Mouse (Mus musculus): Measurements from ENCODE around the gene Dda1.
"Not testable (repeated sequence)": the region's sequence is repeated elsewhere in the genome, so short reads cannot be mapped to it uniquely, and the experiment has no call there.

Gene Dda1

DNA sequence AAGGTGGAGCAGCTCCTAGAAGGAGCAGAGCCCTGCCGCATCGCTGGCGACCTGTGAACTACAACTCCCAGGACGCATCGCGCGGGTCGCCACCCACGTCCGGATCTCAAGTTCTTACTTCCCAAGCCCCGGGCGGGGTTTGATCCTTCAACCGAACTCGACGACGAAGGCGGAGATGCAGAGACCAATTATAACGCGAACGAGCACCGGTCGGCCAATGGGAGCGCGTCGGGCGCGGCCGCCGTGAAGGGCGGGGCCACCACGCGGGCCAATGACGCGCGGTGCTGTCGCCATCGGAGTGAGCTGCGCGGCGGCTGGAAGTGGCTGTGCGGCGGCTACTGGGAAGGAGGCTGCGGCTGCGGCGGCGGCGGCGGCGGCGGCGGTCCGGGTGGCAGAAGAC lies at the start of gene Dda1:
Gene Dda1 (plus strand): TSS at position 284 of the 400 bp plus-strand sequence.
- DNase-seq (ENCODE audit: low spot score) = peak; percentile 98

DNA sequence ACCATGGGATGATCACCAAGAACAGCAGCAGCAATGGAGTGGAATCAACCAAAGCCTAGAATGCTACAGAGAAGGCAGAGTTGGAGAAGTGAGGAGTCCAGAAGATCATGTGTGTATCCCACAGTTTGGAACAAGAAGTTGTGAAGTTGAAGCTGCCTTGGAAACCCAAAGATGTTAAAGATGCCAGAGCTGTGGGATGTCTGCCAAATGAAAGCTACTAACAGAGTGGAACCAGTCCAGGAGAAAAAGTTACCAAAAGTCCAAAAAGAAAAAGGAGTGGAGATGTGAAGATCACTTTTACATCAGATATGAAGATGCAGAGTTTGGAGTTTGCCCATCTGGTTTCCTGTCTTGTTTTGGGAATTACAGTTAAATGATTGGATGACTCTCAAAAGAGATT lies 46.9 kb upstream of the Dda1 start:
- peak; percentile 58 for DNase-seq (ENCODE audit: low spot score)

DNA sequence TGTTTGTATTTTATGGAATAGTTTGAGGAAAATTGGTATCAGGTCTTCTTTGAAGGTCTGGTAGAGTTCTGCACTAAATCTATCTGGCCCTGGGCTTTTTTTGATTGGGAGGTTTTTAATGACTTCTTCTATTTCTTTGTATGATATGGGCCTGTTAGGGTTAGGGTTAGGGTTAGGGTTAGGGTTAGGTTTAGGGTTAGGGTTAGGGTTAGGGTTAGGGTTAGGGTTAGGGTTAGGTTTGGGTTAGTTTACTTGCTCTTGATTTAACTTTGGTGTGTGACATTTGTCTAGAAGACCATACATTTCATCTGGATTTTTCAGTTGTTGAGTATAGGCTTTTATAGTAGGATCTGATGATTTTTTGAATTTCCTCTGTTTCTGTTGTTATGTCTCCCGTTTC lies 36.1 kb upstream of the Dda1 start:
- DNase-seq (ENCODE audit: low spot score) = not testable (repeated sequence)

DNA sequence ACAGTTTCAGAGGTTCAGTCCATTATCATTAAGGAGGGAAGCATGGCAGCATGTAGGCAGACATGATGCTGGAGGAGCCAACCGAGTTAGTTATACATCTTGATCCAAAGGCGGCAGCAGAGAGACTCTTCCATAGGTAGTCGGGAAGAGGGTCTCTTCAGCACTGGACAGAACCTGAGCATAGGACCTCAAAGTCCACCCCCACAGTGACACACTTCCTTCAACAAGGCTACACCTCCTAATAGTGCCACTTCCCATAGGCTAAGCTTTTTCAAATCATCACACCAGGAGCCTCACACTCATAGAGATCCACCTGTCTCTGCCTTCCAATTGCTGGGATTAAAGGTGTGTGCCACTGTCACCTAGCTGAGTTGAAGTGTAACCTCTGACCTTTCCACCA lies 32.0 kb upstream of the Dda1 start:
- DNase-seq (ENCODE audit: low spot score) = no peak

DNA sequence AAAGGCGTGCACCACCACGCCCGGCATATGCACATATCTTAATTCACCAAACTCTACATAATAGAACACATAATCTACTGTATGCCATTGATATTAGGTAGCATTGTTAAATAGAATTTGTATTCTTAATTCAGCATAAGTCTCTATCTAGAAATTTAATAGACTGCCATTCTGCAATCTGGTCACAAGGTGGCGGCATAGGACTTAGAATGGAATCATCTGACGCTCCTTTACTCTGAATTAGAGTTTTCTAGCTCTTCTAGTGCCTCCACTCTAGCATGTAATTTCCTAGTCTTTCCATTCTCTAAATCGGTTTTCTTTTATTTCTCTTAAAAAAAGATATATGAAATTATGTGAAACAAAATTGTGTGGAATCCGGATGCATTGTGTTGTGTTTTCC lies 27.6 kb upstream of the Dda1 start:
- peak; percentile 81 for DNase-seq (ENCODE audit: low spot score)

DNA sequence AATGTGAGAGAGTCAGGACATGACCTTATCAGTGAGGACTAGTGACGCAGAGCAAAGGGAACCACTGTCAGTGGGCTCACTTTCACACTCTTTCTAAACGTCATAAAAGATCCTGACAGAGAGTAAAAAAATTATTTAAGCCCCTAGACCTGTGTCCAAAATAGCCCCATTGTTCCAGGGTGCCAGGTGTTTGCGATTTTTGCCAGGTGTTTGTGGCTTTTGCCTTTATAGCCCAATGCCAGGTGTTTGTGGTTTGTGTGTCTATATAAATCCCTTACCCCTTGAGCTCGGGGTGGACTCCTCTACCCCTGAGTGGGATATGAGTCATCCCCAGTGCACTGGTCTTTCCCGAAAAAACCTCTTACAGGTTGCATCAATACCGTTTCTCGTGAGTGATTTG lies 23.9 kb upstream of the Dda1 start:
- DNase-seq (ENCODE audit: low spot score) = no peak

DNA sequence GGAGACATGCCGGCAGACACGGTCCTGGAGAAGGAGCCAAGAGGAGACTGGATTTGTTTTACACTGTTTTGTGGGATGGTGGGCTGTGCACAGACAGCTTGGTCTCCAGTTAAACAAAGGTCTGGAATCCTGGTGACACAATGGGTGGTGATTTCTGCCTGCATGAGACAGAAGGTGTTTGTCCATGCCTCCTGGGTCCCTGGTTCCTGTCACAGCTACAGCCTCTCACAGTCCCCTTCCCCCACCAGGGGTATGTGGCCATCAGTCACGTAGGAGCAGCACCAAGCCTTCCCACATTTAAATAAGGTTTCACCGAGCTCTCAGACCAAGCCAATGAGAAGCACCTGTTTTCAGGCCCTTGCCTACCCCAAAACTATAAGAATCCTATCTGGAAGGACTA lies 17.7 kb upstream of the Dda1 start:
- DNase-seq (ENCODE audit: low spot score) = no peak

DNA sequence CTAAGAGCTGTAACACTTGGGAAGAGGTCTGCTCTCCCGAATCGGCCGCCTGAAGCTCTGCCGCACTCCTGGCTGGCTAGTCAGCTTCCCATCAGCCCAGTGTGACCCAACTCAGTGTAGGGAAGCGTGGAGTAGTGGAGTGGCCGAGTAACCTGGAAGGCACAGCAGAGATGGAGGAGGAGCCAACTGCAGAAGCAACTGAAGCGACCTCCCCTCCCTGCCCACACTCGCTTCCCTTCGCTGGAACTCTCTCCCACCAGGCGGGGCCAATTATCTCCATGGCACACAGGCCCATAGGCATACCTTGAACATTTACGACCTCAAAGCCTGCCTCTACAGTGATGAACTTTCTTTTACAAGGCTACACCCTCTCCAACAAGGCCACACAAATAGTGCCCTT lies 17.2 kb upstream of the Dda1 start:
- DNase-seq (ENCODE audit: low spot score) = no peak

DNA sequence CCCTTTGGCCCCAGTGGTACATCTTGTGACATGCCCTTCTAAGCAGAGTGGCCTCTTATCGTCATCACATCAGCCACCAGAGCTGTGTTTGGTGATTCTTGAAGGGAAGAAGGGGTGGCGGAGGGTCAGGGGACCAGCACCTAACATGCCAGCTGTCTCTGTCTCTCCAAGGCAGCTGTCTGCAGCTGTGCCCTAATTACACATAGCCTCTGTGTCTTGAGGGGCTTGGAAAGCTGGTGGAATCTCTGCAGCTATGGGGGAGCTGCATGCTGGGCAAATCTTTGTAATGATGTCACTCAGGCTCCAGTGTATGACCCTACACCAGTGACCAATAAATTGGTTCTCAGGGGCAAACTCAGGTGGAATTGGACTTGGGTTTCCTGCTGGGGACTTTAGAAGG lies 16.3 kb upstream of the Dda1 start:
- no peak for DNase-seq (ENCODE audit: low spot score)

DNA sequence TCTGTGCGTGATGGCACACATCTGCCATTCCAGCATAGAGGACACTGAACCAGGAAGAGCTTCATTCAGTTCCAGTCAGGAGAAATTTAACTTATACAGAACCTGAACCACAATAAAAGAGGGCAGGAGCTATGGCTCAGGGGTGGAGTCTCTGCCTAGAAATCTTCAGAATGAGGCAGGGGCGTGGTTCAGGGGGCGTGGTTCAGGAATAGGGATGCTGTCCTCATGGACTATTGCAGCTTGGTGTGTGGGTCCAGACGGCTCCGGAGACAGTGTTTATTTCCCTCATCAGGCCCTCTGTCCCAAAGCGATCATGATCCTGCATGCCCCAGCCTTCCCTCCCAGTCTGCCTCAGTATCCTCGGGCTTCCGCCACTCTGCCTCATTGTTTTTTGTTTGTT lies 14.3 kb upstream of the Dda1 start:
- DNase-seq (ENCODE audit: low spot score) = no peak

DNA sequence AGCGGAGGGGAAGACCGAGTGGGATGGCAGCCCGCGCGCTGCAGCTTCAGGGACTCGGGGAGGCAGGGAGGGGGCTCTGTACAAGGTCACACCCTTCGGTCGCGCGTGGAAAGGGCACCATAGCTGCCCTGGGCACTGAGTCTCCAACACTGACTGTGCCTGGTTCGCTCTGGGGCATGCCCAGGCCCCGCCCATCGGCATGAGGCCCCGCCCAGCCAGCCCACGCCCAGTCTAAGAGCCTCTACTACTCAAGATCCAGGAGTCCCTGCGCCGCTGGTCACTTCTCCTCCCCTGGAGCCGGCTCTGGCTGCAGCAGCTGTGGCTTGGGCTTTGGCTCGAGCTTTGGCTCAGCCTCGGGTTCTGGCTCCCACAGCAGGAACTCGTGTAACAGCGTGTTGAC lies 12.1 kb upstream of the Dda1 start:
- no peak for DNase-seq (ENCODE audit: low spot score)

DNA sequence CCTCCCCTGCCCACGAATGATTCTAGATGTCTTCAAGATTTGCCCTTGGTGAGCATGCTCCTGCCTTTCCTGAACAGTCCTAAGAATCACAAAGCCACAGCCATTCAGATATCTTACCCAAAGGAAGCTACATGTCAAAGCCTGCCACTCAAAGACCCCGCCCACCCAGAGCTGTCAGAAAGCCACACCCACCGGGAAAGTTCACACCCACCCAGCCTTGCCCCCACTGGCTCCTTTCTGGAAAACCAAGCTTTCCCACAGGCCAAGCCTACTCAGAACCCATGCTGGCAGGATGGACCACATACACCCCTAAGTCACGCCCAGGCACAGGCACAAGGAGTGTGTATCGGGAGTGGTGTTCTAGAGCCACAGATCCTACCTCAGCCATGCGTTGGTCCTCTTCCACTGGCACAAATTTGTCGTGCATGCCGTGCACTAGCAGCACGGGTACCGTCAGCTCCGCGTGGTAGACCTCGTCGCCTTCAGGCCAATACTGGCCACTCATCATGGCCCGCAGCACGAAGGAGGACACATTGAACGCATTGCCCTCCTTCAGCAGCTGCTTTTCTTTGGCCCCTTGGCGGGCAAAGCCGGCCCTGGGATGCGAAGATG lies 11.2 kb upstream of the Dda1 start:
- no peak for DNase-seq (ENCODE audit: low spot score)

DNA sequence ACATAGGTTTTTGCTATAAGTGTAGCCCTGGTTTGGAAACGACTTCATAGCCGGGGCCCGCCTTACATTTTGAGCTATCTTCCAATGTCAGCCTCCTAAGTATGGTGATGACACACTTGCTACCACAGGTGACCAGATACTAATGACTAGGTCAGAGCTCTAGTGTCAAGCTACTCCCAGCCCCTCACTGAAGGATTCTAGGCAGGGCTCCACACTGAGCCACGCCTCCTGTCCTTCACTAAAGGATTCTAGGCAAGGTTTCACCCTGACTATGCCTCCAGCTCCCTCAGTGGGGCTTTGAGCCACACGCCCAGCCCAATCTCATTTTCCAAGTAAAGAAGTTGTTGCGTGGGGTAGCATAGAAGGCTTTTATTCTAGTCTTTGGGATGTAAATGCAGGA lies 8.3 kb upstream of the Dda1 start:
- no peak for DNase-seq (ENCODE audit: low spot score)

DNA sequence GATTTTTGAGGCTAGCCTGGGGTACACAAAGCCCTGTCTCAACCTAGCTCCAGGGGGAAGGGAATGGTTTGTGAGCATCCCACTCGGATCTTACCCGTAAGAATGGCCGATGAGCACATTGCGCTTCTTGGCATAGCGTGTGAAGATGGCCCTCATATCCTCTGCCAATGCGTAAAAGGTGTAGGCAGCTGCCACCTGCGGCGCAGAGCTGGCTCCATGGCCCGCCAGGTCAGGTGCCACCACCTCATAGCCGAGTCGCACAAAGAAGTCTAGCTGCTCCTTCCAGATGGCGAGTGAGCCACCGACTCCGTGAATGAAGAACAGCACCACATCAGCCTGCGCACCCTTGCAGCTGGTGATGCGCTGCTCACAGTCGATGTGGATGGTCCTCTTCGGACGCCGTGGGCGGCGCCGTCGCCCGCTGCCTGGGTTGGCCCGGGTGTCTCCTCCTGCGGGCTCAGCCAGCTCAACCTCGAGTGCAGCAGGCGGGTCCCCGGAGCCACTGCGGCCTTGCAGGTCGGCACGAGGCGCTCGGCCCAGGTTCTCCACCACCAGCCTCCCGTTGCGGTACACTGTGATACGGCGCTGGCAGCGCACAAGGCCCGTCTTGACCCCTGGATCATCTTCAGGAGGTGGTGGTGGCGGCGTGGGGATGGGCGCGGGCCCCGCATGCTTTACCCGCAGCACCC lies 7.7 kb upstream of the Dda1 start:
- DNase-seq (ENCODE audit: low spot score) = no peak

DNA sequence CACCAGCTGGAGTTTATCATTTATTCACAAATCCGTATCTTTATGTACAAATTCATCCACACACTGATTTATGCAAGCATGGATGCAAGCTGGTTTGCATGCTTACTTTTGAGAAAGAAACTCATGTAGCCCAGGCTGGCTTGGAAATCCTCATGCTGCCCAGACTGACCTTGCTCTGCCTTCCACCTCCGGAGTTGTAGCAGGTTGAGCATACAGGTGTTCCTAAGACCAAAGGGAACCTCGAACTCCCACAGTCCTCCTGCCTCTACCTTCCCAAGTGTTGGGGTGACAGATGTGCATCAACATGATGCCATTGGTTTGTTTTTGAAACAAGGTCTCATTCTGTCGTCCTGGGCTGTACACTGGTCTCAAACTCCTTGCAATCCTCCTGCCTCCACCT lies 6.8 kb upstream of the Dda1 start:
- DNase-seq (ENCODE audit: low spot score) = no peak

DNA sequence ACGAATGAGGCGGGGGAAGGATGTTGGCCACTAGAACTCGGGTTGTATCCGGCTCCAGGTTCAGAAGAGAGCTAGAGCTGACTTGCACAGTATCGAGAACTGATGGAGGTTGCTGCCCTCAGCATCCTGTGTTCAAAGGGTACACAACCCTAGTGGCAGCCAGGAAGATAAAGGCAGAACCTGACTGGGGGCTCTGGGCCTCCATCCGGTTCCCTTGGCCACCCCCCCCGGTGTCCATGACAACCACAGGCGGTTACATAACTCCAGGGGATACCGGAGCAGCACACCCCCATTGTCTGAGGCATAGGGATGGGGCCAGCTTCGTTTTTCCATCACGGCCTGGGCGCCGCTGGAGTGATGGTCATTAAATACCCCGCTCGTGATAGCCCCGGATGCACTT lies 6.2 kb upstream of the Dda1 start:
- no peak for DNase-seq (ENCODE audit: low spot score)

DNA sequence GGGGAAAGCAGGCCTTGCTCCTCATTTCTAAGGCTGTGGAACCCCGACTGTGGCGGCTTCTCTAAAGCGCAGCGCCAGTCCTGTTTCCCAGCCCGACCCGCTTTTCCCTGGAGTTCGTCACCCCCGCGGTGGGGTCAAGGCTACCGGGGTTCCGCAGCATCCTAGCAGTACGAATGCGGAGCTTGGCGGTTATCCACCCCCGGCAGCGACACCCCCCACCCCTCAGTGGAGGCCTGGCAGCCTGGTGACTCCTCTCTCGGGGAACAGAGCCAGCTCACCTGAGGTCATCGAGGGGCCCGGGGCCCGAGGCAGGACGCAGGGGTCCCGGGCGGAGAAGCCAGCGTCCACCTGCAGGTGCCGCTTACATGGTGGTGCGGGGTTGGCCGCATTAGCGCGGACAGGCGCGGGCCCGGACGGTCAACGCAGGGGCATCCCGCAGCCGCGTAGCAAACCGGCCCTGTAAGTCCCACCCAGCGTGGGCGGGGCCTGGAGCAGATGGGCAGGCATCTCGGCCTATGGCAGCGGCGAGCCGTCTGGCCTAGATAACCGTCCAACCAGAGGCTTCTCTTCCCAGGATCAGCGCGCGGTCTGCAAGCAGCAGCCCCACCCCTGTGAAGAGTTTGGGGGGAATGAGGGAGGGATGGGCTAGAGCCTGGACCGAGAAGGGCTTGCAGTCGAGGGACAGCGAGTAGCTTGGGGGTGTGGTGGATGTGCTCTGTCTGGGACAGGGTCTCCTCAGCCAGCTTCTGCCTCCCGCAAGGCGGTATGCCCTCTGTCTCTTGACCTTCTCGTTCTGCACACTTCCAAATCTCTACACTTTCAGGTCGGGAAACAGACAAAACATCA lies 5.6 kb upstream of the Dda1 start, which contains the start of gene Abhd8:
Gene Abhd8 (minus strand): TSS at position 468 of the 846 bp plus-strand sequence.
- peak; percentile 92 for DNase-seq (ENCODE audit: low spot score)

DNA sequence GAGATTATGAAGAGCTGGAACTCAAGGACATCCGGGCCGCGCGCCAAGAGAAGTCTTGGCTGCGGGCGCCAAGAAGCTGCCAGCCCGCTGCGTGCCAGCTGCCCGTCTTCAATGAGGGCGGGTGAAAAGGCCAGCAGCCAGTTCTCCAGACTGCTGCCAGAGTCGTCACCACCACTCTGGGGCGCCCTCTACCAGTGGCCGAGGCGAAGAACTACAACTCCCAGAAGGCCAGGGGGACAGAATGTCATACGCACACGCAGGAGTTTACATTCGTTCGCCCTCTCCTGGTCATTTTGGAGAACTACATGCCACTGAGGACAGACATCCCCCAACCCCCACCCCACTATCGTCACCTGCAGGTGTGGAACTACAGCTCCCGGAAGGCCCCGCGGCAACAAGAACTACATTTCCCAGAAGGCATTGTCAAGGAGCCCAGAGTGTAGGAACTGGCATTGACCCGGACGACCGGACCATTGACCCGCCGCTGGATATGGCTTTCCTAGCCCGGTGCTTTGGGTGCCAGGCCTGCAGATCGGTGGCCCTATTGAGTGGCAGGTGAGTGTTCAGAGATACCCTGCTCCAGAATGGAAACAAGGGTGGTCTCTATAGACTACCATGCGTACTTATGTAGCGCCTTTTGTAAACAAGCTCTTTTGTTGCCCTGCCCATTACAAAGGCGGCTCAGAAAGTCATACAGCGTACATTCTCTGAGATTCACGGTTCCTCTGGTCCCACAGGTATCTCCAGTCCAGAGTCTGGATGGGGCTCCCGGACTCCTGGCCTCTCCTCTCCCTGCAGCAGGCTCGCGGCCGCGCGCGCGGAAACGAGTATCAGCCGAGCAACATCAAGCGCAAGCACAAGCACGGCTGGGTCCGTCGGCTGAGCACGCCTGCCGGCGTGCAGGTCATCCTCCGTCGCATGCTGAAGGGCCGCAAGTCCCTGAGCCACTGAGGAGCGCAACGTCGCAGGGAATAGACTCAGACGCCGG lies 4.2 kb upstream of the Dda1 start, which contains the start of gene Mrpl34:
Gene Mrpl34 (plus strand): TSS at position 447 of the 988 bp plus-strand sequence.
- DNase-seq (ENCODE audit: low spot score) = peak; percentile 99

DNA sequence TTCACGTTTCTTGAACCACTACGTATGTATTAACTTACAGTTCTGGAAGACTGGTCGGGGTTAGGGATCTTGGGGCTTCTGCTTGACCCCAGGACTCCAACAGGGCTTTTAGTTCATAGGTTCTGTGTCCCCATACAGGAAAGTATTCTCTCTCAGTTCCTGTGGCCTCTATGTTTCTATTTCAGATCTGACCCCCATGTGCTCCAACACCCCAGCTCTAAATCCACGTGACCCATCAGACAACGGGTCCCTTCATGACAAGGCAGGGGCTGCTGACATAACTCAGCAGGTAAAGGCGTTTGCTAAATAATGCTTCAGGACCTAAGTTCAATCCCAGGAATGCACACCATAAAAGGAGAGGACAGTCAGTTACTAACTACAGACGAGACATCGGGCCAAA lies 3.3 kb upstream of the Dda1 start:
- no peak for DNase-seq (ENCODE audit: low spot score)

DNA sequence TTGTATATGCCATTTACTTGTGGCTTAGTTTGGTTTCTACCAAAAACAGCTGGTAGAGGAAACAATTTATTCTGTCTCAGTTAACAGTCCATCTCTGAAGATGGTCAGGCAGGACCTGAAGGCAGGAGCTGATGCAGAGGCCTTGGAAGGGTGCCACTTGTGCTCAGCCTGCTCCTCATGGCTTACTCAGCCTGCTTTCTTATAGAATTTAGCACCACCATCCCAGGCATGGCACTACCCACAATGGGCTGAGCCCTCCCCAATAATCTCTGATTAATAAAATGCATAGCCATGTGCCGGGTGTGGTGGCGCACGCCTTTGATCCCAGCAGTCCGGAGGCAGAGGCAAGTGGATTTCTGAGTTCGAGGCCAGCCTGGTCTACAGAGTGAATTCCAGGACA lies 2.8 kb upstream of the Dda1 start:
- no peak for DNase-seq (ENCODE audit: low spot score)

DNA sequence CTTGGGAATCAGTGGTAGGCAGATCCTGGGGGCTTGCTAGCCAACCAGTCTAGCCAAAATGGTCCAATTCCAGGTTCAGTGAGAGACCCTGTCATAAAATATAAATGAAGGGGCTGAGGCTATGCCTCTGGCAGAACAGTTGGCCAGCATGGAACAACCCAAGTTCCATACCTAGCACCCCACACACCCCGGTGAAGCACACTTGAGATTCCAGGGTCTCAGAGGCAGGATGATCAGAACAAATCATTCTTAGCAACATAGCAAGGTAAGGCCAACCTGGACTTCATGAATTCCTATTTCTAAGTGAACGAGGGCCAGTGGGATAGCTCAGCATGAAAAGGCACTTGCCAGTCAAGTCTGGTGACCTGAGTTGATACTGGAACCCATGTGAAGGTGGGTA lies 1.8 kb upstream of the Dda1 start:
- DNase-seq (ENCODE audit: low spot score) = no peak

DNA sequence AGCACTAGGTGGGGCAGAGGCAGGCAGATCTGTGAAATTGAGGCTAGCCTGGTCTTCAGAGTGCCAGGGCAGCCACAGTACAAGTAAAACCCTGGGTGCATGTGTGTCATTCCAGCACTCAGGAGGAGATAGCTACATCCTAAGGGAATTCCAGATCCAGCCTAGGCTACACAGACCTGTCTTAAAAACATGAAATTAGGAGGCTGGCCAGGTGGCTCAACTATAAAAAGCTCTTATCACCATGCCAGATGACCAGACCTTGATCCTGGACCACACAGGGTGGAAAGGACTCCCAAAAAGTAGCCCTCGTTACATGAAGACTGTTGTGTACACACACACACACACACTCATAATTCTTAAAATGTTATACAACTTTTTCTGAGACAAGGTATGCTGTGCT lies 998 bp upstream of the Dda1 start:
- DNase-seq (ENCODE audit: low spot score) = no peak

Data from adipocyte (in vitro differentiated cells).